In the genomic region with DNA sequence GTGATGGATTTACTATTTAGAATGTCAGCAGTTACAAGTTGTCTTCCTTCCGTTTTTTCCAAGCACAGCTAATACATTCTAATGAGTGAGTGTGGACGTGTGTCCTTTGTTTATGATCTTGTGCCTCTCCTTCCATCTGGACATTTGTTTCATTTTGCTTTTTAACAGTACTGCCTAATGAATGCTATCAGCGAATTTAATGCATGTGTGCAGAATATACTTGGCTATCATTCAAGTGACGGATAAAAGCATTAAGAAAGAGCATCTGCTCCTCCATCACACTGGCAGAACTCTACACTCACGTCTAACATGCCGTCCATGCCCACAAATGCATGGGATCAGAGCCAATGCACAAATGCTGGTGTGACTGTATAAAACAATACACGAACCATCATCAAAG, we compare ENCODE assay signal across 21 mouse cellular contexts.
DNase-seq lines count a peak whose midpoint lies in the region; ATAC-seq lines count a peak whose summit lies in the region.
"Had no signal": no experiment of that assay in that cellular context is flagged by ENCODE, and none has a peak within 500 bp of the region (broad histone marks: within the 10 kb centered on the region; RNA-seq: fewer than 3 reads in every experiment).

No protein-coding gene starts in this region.

- no peaks in the 10 kb centered on the region for H3K9me3 ChIP-seq in hindbrain, embryonic 13.5 days
- H3K9me3 ChIP-seq in hindbrain, embryonic 14.5 days (ENCODE audit: control insufficient read depth, low read length) = no peaks in the 10 kb centered on the region
- H3K9me3 ChIP-seq in lung, embryonic 15.5 days = no peaks in the 10 kb centered on the region
- H3K9me3 ChIP-seq in midbrain, embryonic 14.5 days (ENCODE audit: control insufficient read depth, low read length) = no peaks in the 10 kb centered on the region
- H3K9me3 ChIP-seq in midbrain, embryonic 10.5 days (replicated peaks) = no peaks in the 10 kb centered on the region
- no peaks in the 10 kb centered on the region for H3K9me3 ChIP-seq in forebrain, embryonic 16.5 days (ENCODE audit: control insufficient read depth, low read length)
- H3K9me3 ChIP-seq: embryonic facial prominence, embryonic 13.5 days; G1E; heart, embryonic 10.5 days; hindbrain, embryonic 15.5 days had no signal

- no peak overlapping the region for H3K4me2 ChIP-seq in hindbrain, embryonic 13.5 days
- H3K4me2 ChIP-seq in hindbrain, embryonic 14.5 days (replicated peaks) = no peak overlapping the region
- no peak overlapping the region for H3K4me2 ChIP-seq in lung, embryonic 15.5 days
- no peak overlapping the region for H3K4me2 ChIP-seq in midbrain, embryonic 14.5 days (ENCODE audit: low read length)
- H3K4me2 ChIP-seq in forebrain, embryonic 16.5 days (ENCODE audit: low read length) = no peak overlapping the region
- H3K4me2 ChIP-seq: embryonic facial prominence, embryonic 13.5 days; hindbrain, embryonic 15.5 days had no signal

- no peaks in the 10 kb centered on the region for H3K36me3 ChIP-seq in hindbrain, embryonic 13.5 days
- H3K36me3 ChIP-seq in hindbrain, embryonic 14.5 days (replicated peaks; ENCODE audit: control insufficient read depth, insufficient read depth) = no peaks in the 10 kb centered on the region
- H3K36me3 ChIP-seq in lung, embryonic 15.5 days = no peaks in the 10 kb centered on the region
- H3K36me3 ChIP-seq in midbrain, embryonic 14.5 days (ENCODE audit: control insufficient read depth, insufficient read depth, low read length) = no peaks in the 10 kb centered on the region
- no peaks in the 10 kb centered on the region for H3K36me3 ChIP-seq in midbrain, embryonic 10.5 days
- H3K36me3 ChIP-seq in forebrain, embryonic 16.5 days (ENCODE audit: control insufficient read depth, insufficient read depth) = no peaks in the 10 kb centered on the region
- H3K36me3 ChIP-seq: embryonic facial prominence, embryonic 13.5 days; G1E; heart, embryonic 10.5 days; hindbrain, embryonic 15.5 days had no signal

- H3K4me1 ChIP-seq in hindbrain, embryonic 13.5 days (replicated peaks) = 0 out of 2 replicates have a peak, but pooled peaks cover 2% of the 10 kb centered on the region
- H3K4me1 ChIP-seq in hindbrain, embryonic 14.5 days (replicated peaks; ENCODE audit: control insufficient read depth, insufficient read depth, low read length) = no peaks in the 10 kb centered on the region
- peaks cover 9% of the 10 kb centered on the region; the same call in 1 of the 2 replicates for H3K4me1 ChIP-seq in lung, embryonic 15.5 days
- H3K4me1 ChIP-seq in midbrain, embryonic 14.5 days (ENCODE audit: control insufficient read depth, insufficient read depth, low read length) = no peaks in the 10 kb centered on the region
- no peaks in the 10 kb centered on the region for H3K4me1 ChIP-seq in midbrain, embryonic 10.5 days
- peaks cover 17% of the 10 kb centered on the region for H3K4me1 ChIP-seq in forebrain, embryonic 16.5 days (replicated peaks; ENCODE audit: control insufficient read depth, insufficient read depth, low read length)
- H3K4me1 ChIP-seq: heart, embryonic 10.5 days had no signal

- H3K27me3 ChIP-seq in hindbrain, embryonic 13.5 days = no peaks in the 10 kb centered on the region
- no peaks in the 10 kb centered on the region for H3K27me3 ChIP-seq in hindbrain, embryonic 14.5 days (ENCODE audit: control insufficient read depth, insufficient read depth, low read length)
- H3K27me3 ChIP-seq in lung, embryonic 15.5 days = no peaks in the 10 kb centered on the region
- no peaks in the 10 kb centered on the region for H3K27me3 ChIP-seq in midbrain, embryonic 14.5 days (ENCODE audit: control insufficient read depth, insufficient read depth, low read length)
- no peaks in the 10 kb centered on the region for H3K27me3 ChIP-seq in midbrain, embryonic 10.5 days (ENCODE audit: low read depth, poor library complexity, severe bottlenecking)
- no peaks in the 10 kb centered on the region for H3K27me3 ChIP-seq in forebrain, embryonic 16.5 days (replicated peaks; ENCODE audit: control insufficient read depth, insufficient read depth, low read length)
- H3K27me3 ChIP-seq: embryonic facial prominence, embryonic 13.5 days; hindbrain, embryonic 15.5 days had no signal

- no peak overlapping the region for H3K27ac ChIP-seq in hindbrain, embryonic 13.5 days
- H3K27ac ChIP-seq in hindbrain, embryonic 14.5 days = no peak overlapping the region
- no peak overlapping the region for H3K27ac ChIP-seq in lung, embryonic 15.5 days
- no peak overlapping the region for H3K27ac ChIP-seq in midbrain, embryonic 14.5 days (replicated peaks; ENCODE audit: low read depth, low read length)
- no peak overlapping the region for H3K27ac ChIP-seq in midbrain, embryonic 10.5 days (replicated peaks)
- peak overlapping the region; percentile 58 for H3K27ac ChIP-seq in forebrain, embryonic 16.5 days (ENCODE audit: low read length)
- H3K27ac ChIP-seq: embryonic facial prominence, embryonic 13.5 days; heart, embryonic 10.5 days; hindbrain, embryonic 15.5 days had no signal

- peak; percentile 32; the same call in 1 of the 2 replicates for ATAC-seq in hindbrain, embryonic 13.5 days (ENCODE audit: low FRiP score)
- no peak for ATAC-seq in hindbrain, embryonic 14.5 days (ENCODE audit: low FRiP score)
- ATAC-seq in lung, embryonic 15.5 days (ENCODE audit: borderline replicate concordance, extremely low read depth, low FRiP score, low TSS enrichment) = peak; percentile 81
- no peak for ATAC-seq in midbrain, embryonic 14.5 days (ENCODE audit: low FRiP score, low TSS enrichment)
- peak; percentile 66 for ATAC-seq in forebrain, embryonic 16.5 days
- ATAC-seq: CD4-positive, CD25-positive, alpha-beta regulatory T cell, adult 4 months had no signal

- DNase-seq in hindbrain, embryonic 14.5 days (ENCODE audit: low spot score) = no peak
- no peak for DNase-seq in lung, postnatal 36 days
- DNase-seq in midbrain, embryonic 14.5 days = peak; percentile 6
- no peak for DNase-seq in midbrain, embryonic 10.5 days (ENCODE audit: low spot score)
- DNase-seq in cerebellum, adult 11 months = no peak
- DNase-seq: adrenal gland, adult 8-10 months; adrenal gland, postnatal 36 days; cerebellum, adult 18-20 months; cerebellum, adult 9-11 months; cerebellum, postnatal 36 days; gastrocnemius, postnatal 10 days; heart, adult 18-20 months; heart, postnatal 10 days had no signal

- 59% methylated on average over 7 of the region's 7 CpGs for WGBS in hindbrain, embryonic 13.5 days
- 55% methylated on average over 7 of the region's 7 CpGs for WGBS in hindbrain, embryonic 14.5 days
- 41% methylated on average over 7 of the region's 7 CpGs for WGBS in lung, embryonic 15.5 days
- WGBS in midbrain, embryonic 14.5 days = 61% methylated on average over 7 of the region's 7 CpGs
- 87% methylated on average over 7 of the region's 7 CpGs for WGBS in midbrain, embryonic 10.5 days
- 17% methylated on average over 7 of the region's 7 CpGs for WGBS in forebrain, embryonic 16.5 days

- no peak overlapping the region for H3K9ac ChIP-seq in hindbrain, embryonic 13.5 days
- no peak overlapping the region for H3K9ac ChIP-seq in hindbrain, embryonic 14.5 days
- no peak overlapping the region for H3K9ac ChIP-seq in lung, embryonic 15.5 days
- no peak overlapping the region for H3K9ac ChIP-seq in midbrain, embryonic 14.5 days (replicated peaks; ENCODE audit: low read length)
- no peak overlapping the region for H3K9ac ChIP-seq in forebrain, embryonic 16.5 days (replicated peaks; ENCODE audit: low read depth, low read length)
- H3K9ac ChIP-seq: embryonic facial prominence, embryonic 13.5 days; hindbrain, embryonic 15.5 days had no signal

- H3K4me3 ChIP-seq in hindbrain, embryonic 13.5 days = no peak overlapping the region
- no peak overlapping the region for H3K4me3 ChIP-seq in hindbrain, embryonic 14.5 days (replicated peaks; ENCODE audit: low read length)
- H3K4me3 ChIP-seq in lung, embryonic 15.5 days = no peak overlapping the region
- H3K4me3 ChIP-seq in midbrain, embryonic 14.5 days (replicated peaks; ENCODE audit: low read depth, low read length) = no peak overlapping the region
- H3K4me3 ChIP-seq in midbrain, embryonic 10.5 days = no peak overlapping the region
- no peak overlapping the region for H3K4me3 ChIP-seq in forebrain, embryonic 16.5 days (replicated peaks; ENCODE audit: low read length)
- H3K4me3 ChIP-seq: embryonic facial prominence, embryonic 13.5 days; heart, embryonic 10.5 days; hindbrain, embryonic 15.5 days had no signal

Comparison
In these comparisons a context has a peak if more than half of its experiments do, and no peak if none do; other contexts are left out.
1. ATAC-seq: peak in hindbrain, embryonic 13.5 days (single experiment), lung, embryonic 15.5 days (single experiment) and forebrain, embryonic 16.5 days (single experiment); none in hindbrain, embryonic 14.5 days (single experiment) and midbrain, embryonic 14.5 days (single experiment).